Mouse (Mus musculus) kidney, adult 2 months (tissue): ENCODE data around the gene Cd8a.

Experiments
- CTCF ChIP-seq: fragments of 200-500 bp; conservative IDR thresholded peaks from 2 replicates; pipeline ENCODE4 v1.5.1; 2011; ENCODE audit warnings: low read depth, mild to moderate bottlenecking, control low read depth, low read length, moderate library complexity, mixed read lengths; ENCODE audit not compliant: insufficient read depth, insufficient read length
- POLR2A ChIP-seq: fragments of 200-500 bp; IDR thresholded peaks from one replicate; pipeline ENCODE4 v1.6.1; 2011; ENCODE audit warnings: low read depth, low read length, control low read depth

DNA sequence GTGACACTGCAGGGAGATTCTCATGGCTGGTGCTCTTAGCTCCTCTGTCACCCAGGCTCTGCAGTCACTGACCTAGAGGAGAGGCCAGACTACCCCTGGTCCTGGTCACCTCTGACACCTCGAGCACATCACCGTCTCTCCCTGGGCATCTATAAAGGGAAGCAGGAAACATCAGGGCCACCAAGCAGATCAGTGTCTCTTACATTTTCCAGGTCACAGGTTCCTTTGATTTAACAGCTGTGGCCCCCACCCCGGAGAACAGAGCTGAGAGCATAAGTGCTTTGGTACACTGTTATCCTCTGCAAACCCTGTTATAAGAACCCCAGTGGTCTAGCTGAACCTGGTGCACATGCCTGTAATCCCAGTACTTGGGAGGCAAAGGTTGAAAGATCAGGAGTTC is 40.2 kb upstream of the Cd8a start:
- TF ChIP-seq CTCF (no peak), POLR2A (no peak)
